Mouse (Mus musculus): ENCODE data around the gene 1700088E04Rik. TPM values are rescaled to one million over a fixed set of nuclear protein-coding genes. Genes with fewer than 3 reads are reported as not detected.

1700088E04Rik gene
- total RNA-seq, 1 experiment, result 2.6 TPM

DNA sequence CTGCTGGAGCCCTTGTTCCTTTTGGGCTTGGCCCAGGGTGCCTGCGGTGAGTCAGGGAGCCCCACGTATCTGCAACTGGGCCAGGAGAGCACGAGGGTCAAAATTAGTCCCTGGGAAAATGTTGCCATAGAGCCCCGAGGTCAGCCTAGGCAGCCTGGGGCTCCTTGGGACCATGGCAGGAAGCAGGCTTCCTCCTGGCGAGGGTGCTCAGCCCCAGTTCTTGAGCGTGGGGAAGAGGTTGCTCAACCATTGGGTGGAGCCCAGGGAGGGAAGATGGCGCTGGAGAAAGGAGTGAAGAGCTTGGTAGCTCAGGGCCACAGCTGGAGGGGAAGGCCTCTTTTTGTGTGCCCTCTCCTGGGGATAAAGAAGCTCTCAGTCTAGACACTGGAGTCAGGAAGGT is 21.2 kb upstream of the 1700088E04Rik start:
- Histone ChIP-seq H3K4me1 (ENCODE audit: control insufficient read depth in 2 of 2, insufficient read depth in 2 of 2, low read length in 2 of 2, poor library complexity in 1 of 2) (peaks cover 0 to 3% of the 10 kb centered on the region in 2 experiments; a peak in 1 of 4 replicates), H3K9ac (ENCODE audit: insufficient read depth, low read depth, low read length, poor library complexity, severe bottlenecking) (no peak overlapping the region), H3K36me3 (ENCODE audit: control insufficient read depth, insufficient read depth, low read length, poor library complexity, severe bottlenecking) (no peaks in the 10 kb centered on the region), H3K27ac (ENCODE audit: insufficient read depth, low read depth, low read length, poor library complexity, severe bottlenecking) (no peak overlapping the region), H3K4me3 (ENCODE audit: insufficient read depth in 1 of 2, low read depth in 1 of 2, low read length in 2 of 2, poor library complexity in 1 of 2, severe bottlenecking in 1 of 2) (no peak overlapping the region), H3K9me3 (ENCODE audit: control insufficient read depth, insufficient read depth, low read depth, low read length) (no peaks in the 10 kb centered on the region)
- TF ChIP-seq HCFC1 (IDR thresholded peaks at IDR 0.05; ENCODE audit: borderline replicate concordance, insufficient read depth, low read length), result no peak
- no peak for TF ChIP-seq MAFK (IDR thresholded peaks at IDR 0.05; ENCODE audit: insufficient read depth, low read depth, low read length)
- TF ChIP-seq CHD2 (IDR thresholded peaks at IDR 0.05; ENCODE audit: low read depth, low read length), result no peak
- TF ChIP-seq ZNF384 (IDR thresholded peaks at IDR 0.05; ENCODE audit: low read depth, low read length), result no peak
- no peak for TF ChIP-seq ZC3H11A (IDR thresholded peaks at IDR 0.05; ENCODE audit: borderline replicate concordance, low read depth, low read length)
- DNase-seq (ENCODE audit: low read depth, low spot score), result no peak
- in situ Hi-C loops (cut with MboI; ENCODE audit: low sequenced_read_pairs in 2 of 2, unreplicated experiment in 2 of 2), result no loop called here

DNA sequence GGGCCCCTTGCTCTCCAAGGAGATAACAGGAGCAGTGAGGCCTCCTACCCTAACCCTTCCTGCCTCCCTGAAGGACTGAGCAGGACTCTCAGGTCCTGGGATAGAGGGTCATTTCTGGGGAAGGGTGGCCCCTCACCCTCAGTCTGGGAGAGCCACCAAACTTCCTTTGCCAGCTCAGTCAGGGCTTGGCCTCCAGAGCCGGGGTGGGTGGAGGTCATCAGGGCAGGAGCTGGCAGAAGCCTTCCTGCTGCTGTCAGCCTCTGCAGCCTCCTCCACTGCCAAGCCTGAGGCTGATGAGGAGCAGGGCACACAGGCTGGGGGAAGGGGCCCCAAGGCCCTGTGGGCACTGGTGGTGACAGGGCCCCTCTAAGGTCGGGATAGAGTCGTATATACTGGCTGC is 14.5 kb upstream of the 1700088E04Rik start:
- TF ChIP-seq HCFC1 (IDR thresholded peaks at IDR 0.05; ENCODE audit: borderline replicate concordance, insufficient read depth, low read length) (no peak), CHD2 (IDR thresholded peaks at IDR 0.05; ENCODE audit: low read depth, low read length) (no peak), ZNF384 (IDR thresholded peaks at IDR 0.05; ENCODE audit: low read depth, low read length) (no peak), MAFK (IDR thresholded peaks at IDR 0.05; ENCODE audit: insufficient read depth, low read depth, low read length) (no peak), ZC3H11A (IDR thresholded peaks at IDR 0.05; ENCODE audit: borderline replicate concordance, low read depth, low read length) (no peak)
- no peaks in the 10 kb centered on the region for H3K9me3 ChIP-seq (ENCODE audit: control insufficient read depth, insufficient read depth, low read depth, low read length)
- H3K36me3 ChIP-seq (ENCODE audit: control insufficient read depth, insufficient read depth, low read length, poor library complexity, severe bottlenecking), result peaks cover 19% of the 10 kb centered on the region
- H3K4me3 ChIP-seq (ENCODE audit: insufficient read depth in 1 of 2, low read depth in 1 of 2, low read length in 2 of 2, poor library complexity in 1 of 2, severe bottlenecking in 1 of 2), result no peak overlapping the region
- in situ Hi-C loops (cut with MboI; ENCODE audit: low sequenced_read_pairs in 2 of 2, unreplicated experiment in 2 of 2), result no loop called here
- no peak overlapping the region for H3K9ac ChIP-seq (ENCODE audit: insufficient read depth, low read depth, low read length, poor library complexity, severe bottlenecking)
- DNase-seq (ENCODE audit: low read depth, low spot score), result no peak
- no peak overlapping the region for H3K27ac ChIP-seq (ENCODE audit: insufficient read depth, low read depth, low read length, poor library complexity, severe bottlenecking)
- 0 out of 4 replicates have a peak, but pooled peaks cover 0 to 3% of the 10 kb centered on the region in 2 experiments for H3K4me1 ChIP-seq (ENCODE audit: control insufficient read depth in 2 of 2, insufficient read depth in 2 of 2, low read length in 2 of 2, poor library complexity in 1 of 2)

DNA sequence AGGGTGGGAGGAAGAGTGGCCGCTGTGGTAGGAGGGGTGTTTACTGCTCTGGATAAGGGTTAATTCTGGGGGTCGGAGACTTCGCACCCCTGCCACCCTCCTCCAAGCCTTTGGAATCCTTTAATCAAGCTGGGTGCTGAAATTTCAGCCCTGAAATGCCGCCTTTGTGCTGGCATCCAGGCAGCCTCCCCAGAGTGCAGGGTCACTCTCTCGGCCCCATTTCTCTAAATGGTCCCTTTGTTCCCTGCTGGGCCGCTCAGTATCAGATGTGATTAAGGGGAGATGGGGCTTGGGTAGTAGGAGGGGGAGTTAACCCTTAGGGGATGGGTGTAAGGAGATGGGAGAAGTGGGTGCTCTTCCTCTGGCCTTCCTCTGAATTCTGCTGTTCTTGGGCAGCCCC is 11.7 kb upstream of the 1700088E04Rik start:
- in situ Hi-C loops (cut with MboI; ENCODE audit: low sequenced_read_pairs in 2 of 2, unreplicated experiment in 2 of 2), result no loop called here
- Histone ChIP-seq H3K4me3 (ENCODE audit: insufficient read depth in 1 of 2, low read depth in 1 of 2, low read length in 2 of 2, poor library complexity in 1 of 2, severe bottlenecking in 1 of 2) (no peak overlapping the region), H3K4me1 (ENCODE audit: control insufficient read depth in 2 of 2, insufficient read depth in 2 of 2, low read length in 2 of 2, poor library complexity in 1 of 2) (0 out of 4 replicates have a peak, but pooled peaks cover 0 to 3% of the 10 kb centered on the region in 2 experiments), H3K9ac (ENCODE audit: insufficient read depth, low read depth, low read length, poor library complexity, severe bottlenecking) (no peak overlapping the region), H3K9me3 (ENCODE audit: control insufficient read depth, insufficient read depth, low read depth, low read length) (no peaks in the 10 kb centered on the region), H3K36me3 (ENCODE audit: control insufficient read depth, insufficient read depth, low read length, poor library complexity, severe bottlenecking) (peaks cover 35% of the 10 kb centered on the region), H3K27ac (ENCODE audit: insufficient read depth, low read depth, low read length, poor library complexity, severe bottlenecking) (no peak overlapping the region)
- no peak for DNase-seq (ENCODE audit: low read depth, low spot score)
- TF ChIP-seq CHD2 (IDR thresholded peaks at IDR 0.05; ENCODE audit: low read depth, low read length), result no peak
- TF ChIP-seq ZC3H11A (IDR thresholded peaks at IDR 0.05; ENCODE audit: borderline replicate concordance, low read depth, low read length), result no peak
- TF ChIP-seq ZNF384 (IDR thresholded peaks at IDR 0.05; ENCODE audit: low read depth, low read length), result no peak
- TF ChIP-seq HCFC1 (IDR thresholded peaks at IDR 0.05; ENCODE audit: borderline replicate concordance, insufficient read depth, low read length), result no peak
- no peak for TF ChIP-seq MAFK (IDR thresholded peaks at IDR 0.05; ENCODE audit: insufficient read depth, low read depth, low read length)

DNA sequence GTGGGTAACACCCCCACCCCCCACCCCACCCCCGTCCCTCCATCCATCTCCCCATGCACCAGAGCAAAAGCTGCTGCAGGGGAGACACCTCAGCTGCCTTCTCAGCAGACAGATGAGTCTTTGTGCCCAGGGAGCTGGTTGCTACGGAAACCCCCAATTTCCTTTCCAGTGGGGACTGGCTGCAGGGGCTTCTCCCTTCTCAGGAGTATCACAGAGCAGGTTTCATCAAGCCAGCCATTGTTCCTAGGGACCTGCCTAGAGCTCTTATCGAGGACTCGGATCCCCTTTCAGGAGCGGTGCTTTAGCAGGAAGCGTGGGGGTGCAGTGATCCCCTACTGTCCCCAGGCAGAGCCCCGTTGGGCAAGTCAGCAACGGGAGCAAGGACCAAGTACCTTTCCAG is 10.8 kb upstream of the 1700088E04Rik start:
- H3K27ac ChIP-seq (ENCODE audit: insufficient read depth, low read depth, low read length, poor library complexity, severe bottlenecking), result no peak overlapping the region
- no peak overlapping the region for H3K9ac ChIP-seq (ENCODE audit: insufficient read depth, low read depth, low read length, poor library complexity, severe bottlenecking)
- in situ Hi-C loops (cut with MboI; ENCODE audit: low sequenced_read_pairs in 2 of 2, unreplicated experiment in 2 of 2), result no loop called here
- no peaks in the 10 kb centered on the region for H3K9me3 ChIP-seq (ENCODE audit: control insufficient read depth, insufficient read depth, low read depth, low read length)
- H3K4me3 ChIP-seq (ENCODE audit: insufficient read depth in 1 of 2, low read depth in 1 of 2, low read length in 2 of 2, poor library complexity in 1 of 2, severe bottlenecking in 1 of 2), result no peak overlapping the region
- TF ChIP-seq ZNF384 (IDR thresholded peaks at IDR 0.05; ENCODE audit: low read depth, low read length) (no peak), MAFK (IDR thresholded peaks at IDR 0.05; ENCODE audit: insufficient read depth, low read depth, low read length) (no peak), ZC3H11A (IDR thresholded peaks at IDR 0.05; ENCODE audit: borderline replicate concordance, low read depth, low read length) (no peak), HCFC1 (IDR thresholded peaks at IDR 0.05; ENCODE audit: borderline replicate concordance, insufficient read depth, low read length) (no peak), CHD2 (IDR thresholded peaks at IDR 0.05; ENCODE audit: low read depth, low read length) (no peak)
- H3K36me3 ChIP-seq (ENCODE audit: control insufficient read depth, insufficient read depth, low read length, poor library complexity, severe bottlenecking), result peaks cover 42% of the 10 kb centered on the region
- H3K4me1 ChIP-seq (ENCODE audit: control insufficient read depth in 2 of 2, insufficient read depth in 2 of 2, low read length in 2 of 2, poor library complexity in 1 of 2), result 0 out of 4 replicates have a peak, but pooled peaks cover 0 to 3% of the 10 kb centered on the region in 2 experiments
- DNase-seq (ENCODE audit: low read depth, low spot score), result no peak

Measured in ES-E14 (cell line).